Mouse (Mus musculus) cortical plate, adult 2 months (tissue): ENCODE data around the gene Epha4. TPM values are rescaled to one million over a fixed set of nuclear protein-coding genes. Genes with fewer than 3 reads are reported as not detected.

Experiments
- H3K27ac ChIP-seq: fragments of 200-500 bp; 2 replicates; pipeline ENCODE4 v1.5.1; 2012; ENCODE audit warnings: low read length, control low read depth, inconsistent platforms; ENCODE audit not compliant: insufficient read depth
- H3K4me1 ChIP-seq: fragments of 200-500 bp; 2 replicates; pipeline ENCODE4 v1.6.1; 2011; ENCODE audit warnings: low read length; ENCODE audit not compliant: control insufficient read depth, insufficient read depth
- H3K4me3 ChIP-seq: fragments of 200-500 bp; 2 replicates; pipeline ENCODE4 v1.5.1; 2011; ENCODE audit warnings: mild to moderate bottlenecking, low read length, control low read depth; ENCODE audit not compliant: insufficient read depth
- CTCF ChIP-seq: fragments of 200-500 bp; IDR thresholded peaks from 2 replicates; pipeline ENCODE4 v1.5.1; 2011; ENCODE audit warnings: mild to moderate bottlenecking, control low read depth, low read length; ENCODE audit not compliant: insufficient read depth; ENCODE audit errors: extremely low read depth
- POLR2A ChIP-seq: fragments of 200-500 bp; IDR thresholded peaks from 2 replicates; pipeline ENCODE4 v1.6.1; 2011; ENCODE audit warnings: mild to moderate bottlenecking, low read length, control low read depth; ENCODE audit not compliant: insufficient read depth; ENCODE audit errors: extremely low read depth
- polyA plus RNA-seq: library from polyadenylated mRNA; depleted of rRNA; stranded (reverse); fragments of >200 nt; gene quantifications from 2 replicates; pipeline ENCODE4 v1.2.3, GENCODE M21; 2012

The Epha4 gene
- polyA plus RNA-seq, 1 experiment: 74.5 TPM

- TF ChIP-seq CTCF (no peak), POLR2A (no peak)
- no peak overlapping the region for H3K27ac ChIP-seq
- H3K4me1 ChIP-seq: peaks cover under 1% of the 10 kb centered on the region
- H3K4me3 ChIP-seq: no peak overlapping the region
Measured at GRCm38 (mm10) chr1:77490166-77490565, 24.7 kb downstream of the Epha4 start.

DNA sequence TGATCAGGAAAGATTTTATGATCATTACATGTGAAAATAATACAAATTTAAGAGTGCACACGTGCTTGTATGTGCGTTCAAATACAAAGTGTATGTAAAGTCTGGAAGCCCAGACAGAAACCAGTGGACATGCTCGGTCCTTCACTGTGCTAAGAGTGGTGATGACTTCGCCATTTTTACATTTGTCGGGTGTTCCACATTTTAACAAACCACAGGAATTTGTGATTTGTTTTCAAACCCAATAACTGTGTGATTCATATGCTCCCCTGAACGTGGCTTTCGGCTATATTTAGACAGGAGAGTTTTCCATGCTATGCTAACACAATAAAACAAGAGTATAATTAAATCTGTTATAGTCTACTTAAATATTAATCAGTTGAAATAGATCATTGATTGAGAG, 25.5 kb downstream of the Epha4 start:
- H3K27ac ChIP-seq: no peak overlapping the region
- H3K4me1 ChIP-seq: peaks cover 3% of the 10 kb centered on the region
- TF ChIP-seq CTCF (no peak), POLR2A (no peak)
- H3K4me3 ChIP-seq: no peak overlapping the region

- TF ChIP-seq POLR2A (no peak), CTCF (no peak)
- Histone ChIP-seq H3K27ac (no peak overlapping the region), H3K4me1 (peaks cover 3% of the 10 kb centered on the region), H3K4me3 (no peak overlapping the region)
Measured at GRCm38 (mm10) chr1:77487856-77488462, 26.9 kb downstream of the Epha4 start.

- Histone ChIP-seq H3K27ac (no peak overlapping the region), H3K4me1 (peaks cover 3% of the 10 kb centered on the region), H3K4me3 (no peak overlapping the region)
- TF ChIP-seq POLR2A: no peak
- no peak for TF ChIP-seq CTCF
Measured at GRCm38 (mm10) chr1:77484766-77485596, 29.9 kb downstream of the Epha4 start.

- Histone ChIP-seq H3K4me3 (no peak overlapping the region), H3K4me1 (peaks cover 9% of the 10 kb centered on the region; the same call in 1 of the 2 replicates), H3K27ac (no peak overlapping the region)
- no peak for TF ChIP-seq POLR2A
Measured at GRCm38 (mm10) chr1:77475808-77476413, 39.0 kb downstream of the Epha4 start.

DNA sequence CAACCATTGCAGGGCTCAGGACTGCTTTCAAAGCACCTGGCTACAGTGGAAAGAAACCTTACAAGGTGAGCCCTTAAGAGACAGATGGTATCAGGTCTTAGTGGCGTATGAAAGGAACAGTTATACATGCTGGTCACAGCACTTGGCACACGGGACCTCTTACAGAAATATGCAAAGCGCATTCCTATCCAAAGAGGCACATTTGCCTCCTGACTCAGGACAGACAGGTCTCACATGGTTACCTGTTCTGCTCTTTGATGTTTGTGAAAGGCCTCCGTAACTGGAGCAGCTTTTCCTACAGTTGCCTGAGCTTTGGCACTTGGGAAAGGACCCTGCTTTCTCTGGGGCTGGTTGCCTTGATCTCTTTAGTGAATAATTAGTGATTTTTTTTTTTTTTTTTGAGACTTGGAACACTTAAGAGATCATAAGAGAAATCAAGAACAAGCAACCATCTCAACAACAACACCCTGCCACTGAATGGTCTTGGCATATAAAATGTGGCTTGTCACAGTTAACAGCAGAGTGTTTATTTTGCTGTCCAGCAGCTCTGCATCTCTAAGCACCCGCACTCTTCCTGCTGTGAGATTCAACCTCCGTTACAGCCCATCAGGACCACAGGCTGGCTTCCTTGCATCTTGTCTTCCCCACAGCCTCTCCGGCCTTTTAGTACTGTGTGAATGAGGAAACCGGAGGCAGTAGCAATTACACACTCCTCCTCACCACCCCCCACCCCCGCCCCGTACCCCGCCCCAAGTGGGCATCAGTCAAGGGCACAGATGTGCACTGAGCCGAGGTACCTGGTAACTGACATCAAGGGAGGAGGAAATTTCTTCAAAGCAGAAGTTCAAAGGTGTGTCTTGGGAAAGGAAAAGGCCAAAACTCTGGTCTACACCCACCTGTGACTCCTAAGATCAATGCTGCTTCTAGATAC, 41.2 kb downstream of the Epha4 start:
- no peak overlapping the region for H3K27ac ChIP-seq
- no peak overlapping the region for H3K4me3 ChIP-seq
- H3K4me1 ChIP-seq: peaks cover 11% of the 10 kb centered on the region
- TF ChIP-seq CTCF (no peak), POLR2A (no peak)

DNA sequence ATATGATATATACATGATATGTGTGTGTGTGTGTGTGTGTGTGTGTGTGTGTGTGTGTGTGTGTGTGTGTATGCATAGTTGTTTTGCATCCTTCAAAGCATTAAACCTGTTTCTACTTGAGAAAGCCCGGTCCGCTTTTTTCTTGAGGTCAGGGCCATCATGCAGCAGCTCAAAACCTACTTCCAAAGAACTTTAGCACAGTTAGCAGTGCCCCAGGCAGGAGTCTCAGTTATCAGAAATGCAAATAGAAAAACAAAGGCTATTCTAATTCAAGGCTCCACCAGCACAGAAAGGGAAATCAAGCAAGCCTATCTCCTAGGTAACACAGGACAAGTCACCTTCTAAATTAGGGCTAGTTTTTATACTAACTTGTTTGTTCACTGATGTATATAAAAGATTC, 42.3 kb downstream of the Epha4 start:
- no peak overlapping the region for H3K4me3 ChIP-seq
- peaks cover 12% of the 10 kb centered on the region for H3K4me1 ChIP-seq
- TF ChIP-seq POLR2A: no peak
- no peak for TF ChIP-seq CTCF
- no peak overlapping the region for H3K27ac ChIP-seq

- H3K4me1 ChIP-seq: peaks cover 12% of the 10 kb centered on the region
- H3K27ac ChIP-seq: no peak overlapping the region
- TF ChIP-seq CTCF: no peak
- TF ChIP-seq POLR2A: no peak
- no peak overlapping the region for H3K4me3 ChIP-seq
Measured at GRCm38 (mm10) chr1:77471447-77471846, 43.4 kb downstream of the Epha4 start.

DNA sequence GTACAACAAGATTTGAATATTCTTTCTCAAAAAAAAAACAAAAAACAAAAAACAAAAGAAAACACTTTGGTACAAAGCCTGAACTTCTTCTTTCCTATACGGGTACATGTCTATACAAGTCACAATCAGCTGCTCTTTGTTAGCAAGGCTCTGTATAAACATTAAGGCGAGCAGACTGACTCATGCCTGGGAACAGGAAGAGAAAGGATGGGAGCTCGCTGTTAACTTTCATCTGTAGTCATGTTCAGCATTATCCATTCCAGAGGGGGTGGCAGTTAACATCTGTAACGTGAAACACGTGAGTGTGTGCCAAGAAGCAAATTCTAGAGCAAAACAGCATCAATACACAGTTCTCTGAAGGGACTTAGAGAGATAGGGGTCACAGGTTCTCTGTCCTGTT, 43.9 kb downstream of the Epha4 start:
- peaks cover 12% of the 10 kb centered on the region for H3K4me1 ChIP-seq
- H3K27ac ChIP-seq: no peak overlapping the region
- H3K4me3 ChIP-seq: no peak overlapping the region
- TF ChIP-seq CTCF: no peak
- no peak for TF ChIP-seq POLR2A
